Mouse (Mus musculus) embryonic facial prominence, embryonic 15.5 days (tissue): ENCODE data around the gene Optn. TPM values are rescaled to one million over a fixed set of nuclear protein-coding genes. Genes with fewer than 3 reads are reported as not detected.

Experiments used
- ATAC-seq: fragments of 200-750 bp; cut with Nextera tagmentation; 2 replicates; pipeline ENCODE4 v1.8.0; 2017; ENCODE audit warnings: low read depth, moderate TSS enrichment; ENCODE audit not compliant: insufficient number of reproducible peaks, low FRiP score, low TSS enrichment
- H3K27ac ChIP-seq: fragments of 300-500 bp; sonication (generic); replicated peaks from 2 replicates; pipeline ENCODE4 v1.5.1; 2015; ENCODE audit warnings: mild to moderate bottlenecking, inconsistent platforms
- H3K27me3 ChIP-seq: fragments of 300-500 bp; sonication (generic); 2 replicates; pipeline ENCODE4 v1.6.1; 2015; ENCODE audit warnings: inconsistent platforms
- H3K36me3 ChIP-seq: fragments of 300-500 bp; sonication (generic); 2 replicates; pipeline ENCODE4 v1.6.1; 2015; ENCODE audit warnings: mild to moderate bottlenecking, inconsistent platforms
- H3K4me1 ChIP-seq: fragments of 300-500 bp; sonication (generic); 2 replicates; pipeline ENCODE4 v1.6.1; 2015; ENCODE audit warnings: inconsistent platforms
- H3K4me2 ChIP-seq: fragments of 300-500 bp; sonication (generic); replicated peaks from 2 replicates; pipeline ENCODE4 v1.6.1; 2015; ENCODE audit warnings: mild to moderate bottlenecking, inconsistent platforms
- H3K4me3 ChIP-seq: fragments of 300-500 bp; sonication (generic); replicated peaks from 2 replicates; pipeline ENCODE4 v1.5.1; 2015; ENCODE audit warnings: mild to moderate bottlenecking, inconsistent platforms
- H3K9ac ChIP-seq: fragments of 300-500 bp; sonication (generic); 2 replicates; pipeline ENCODE4 v1.6.1; 2015; ENCODE audit warnings: inconsistent platforms
- H3K9me3 ChIP-seq: fragments of 300-500 bp; sonication (generic); replicated peaks from 2 replicates; pipeline ENCODE4 v1.6.1; 2016; ENCODE audit warnings: inconsistent platforms
- WGBS: fragments of 180-500 bp; shearing (Covaris S2); methylation state at CpG from one replicate; pipeline ENCODE4 v1.1.7; 2015; 5-methylcytosine and 5-hydroxymethylcytosine counted together
- polyA plus RNA-seq: library from polyadenylated mRNA; unstranded; fragments of >200 nt; fragmentation: Nextera tagmentation; extraction: Ambion mirVana; gene quantifications from 2 replicates; pipeline ENCODE4 v1.2.1, GENCODE M21; 2015

Optn gene
- polyA plus RNA-seq, 1 experiment from 2014 or later: 8.7 TPM

DNA sequence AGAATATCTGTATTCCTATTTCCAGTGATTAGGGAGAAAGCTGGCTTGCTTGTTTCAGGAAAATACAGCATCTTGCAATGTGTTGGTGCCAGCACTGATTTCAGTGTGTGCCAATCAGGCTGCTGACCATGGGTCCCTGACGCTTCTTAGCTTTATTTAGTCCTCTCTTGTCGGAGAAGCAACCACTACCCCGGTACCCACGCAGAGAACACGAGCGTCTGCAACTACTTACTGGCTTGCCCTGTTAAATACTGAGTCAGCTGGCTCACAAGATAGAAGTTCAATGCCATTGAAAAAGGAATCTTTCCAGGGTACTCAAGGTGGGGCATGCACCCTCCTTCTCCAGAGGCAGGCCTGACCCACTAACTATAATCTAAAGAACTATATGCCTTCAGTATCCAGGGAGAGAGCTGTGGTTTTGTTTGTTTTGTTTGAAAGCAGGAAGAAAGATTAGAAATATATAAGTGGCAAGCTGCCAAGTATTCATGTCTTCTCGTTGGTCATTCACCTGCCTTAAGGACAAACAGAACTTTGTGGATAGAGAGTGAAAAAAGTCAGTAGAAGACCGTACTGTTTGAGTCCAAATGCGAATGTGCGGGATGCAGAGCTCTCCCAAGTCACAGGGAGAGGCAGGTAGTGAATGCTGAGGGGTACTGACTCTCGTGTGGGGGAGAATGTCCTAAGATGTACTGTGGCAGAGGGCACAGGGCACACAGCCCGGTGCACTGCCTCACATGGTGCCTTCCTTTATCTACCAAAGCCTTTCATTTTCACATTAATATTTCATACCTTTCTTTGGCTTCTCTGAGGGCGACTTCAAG, 24.3 kb downstream of the Optn start:
- no peak for ATAC-seq
- H3K9me3 ChIP-seq: no peaks in the 10 kb centered on the region
- WGBS: 75% methylated on average over 13 of the region's 13 CpGs
- no peaks in the 10 kb centered on the region for H3K27me3 ChIP-seq
- no peak overlapping the region for H3K4me3 ChIP-seq
- H3K9ac ChIP-seq: no peak overlapping the region
- H3K4me1 ChIP-seq: no peaks in the 10 kb centered on the region
- no peaks in the 10 kb centered on the region for H3K36me3 ChIP-seq
- H3K27ac ChIP-seq: no peak overlapping the region
- H3K4me2 ChIP-seq: no peak overlapping the region

DNA sequence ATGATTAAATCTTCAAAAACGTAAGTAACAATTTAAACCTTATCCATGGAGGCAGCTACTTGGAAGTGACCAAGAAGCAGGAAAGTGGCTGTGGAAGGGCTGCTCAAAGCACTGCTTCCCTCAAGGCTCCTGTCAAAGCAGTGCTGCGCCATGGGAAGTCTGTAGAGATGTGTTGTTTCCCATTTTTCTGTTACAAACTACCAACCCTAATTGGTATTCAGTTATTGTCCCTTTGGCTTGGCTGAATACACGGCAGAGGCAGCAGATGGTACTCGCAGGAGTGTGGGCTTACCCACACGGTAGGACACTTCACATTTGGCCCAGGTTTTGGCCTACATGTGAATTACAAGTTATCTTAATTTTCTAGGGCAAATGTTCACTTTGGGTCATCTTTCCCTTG, 25.5 kb downstream of the Optn start:
- WGBS: 85% methylated on average over 5 of the region's 5 CpGs
- H3K4me1 ChIP-seq: no peaks in the 10 kb centered on the region
- no peak overlapping the region for H3K4me2 ChIP-seq
- H3K9ac ChIP-seq: no peak overlapping the region
- H3K9me3 ChIP-seq: no peaks in the 10 kb centered on the region
- no peaks in the 10 kb centered on the region for H3K27me3 ChIP-seq
- ATAC-seq: no peak
- H3K36me3 ChIP-seq: no peaks in the 10 kb centered on the region
- no peak overlapping the region for H3K4me3 ChIP-seq
- H3K27ac ChIP-seq: no peak overlapping the region

DNA sequence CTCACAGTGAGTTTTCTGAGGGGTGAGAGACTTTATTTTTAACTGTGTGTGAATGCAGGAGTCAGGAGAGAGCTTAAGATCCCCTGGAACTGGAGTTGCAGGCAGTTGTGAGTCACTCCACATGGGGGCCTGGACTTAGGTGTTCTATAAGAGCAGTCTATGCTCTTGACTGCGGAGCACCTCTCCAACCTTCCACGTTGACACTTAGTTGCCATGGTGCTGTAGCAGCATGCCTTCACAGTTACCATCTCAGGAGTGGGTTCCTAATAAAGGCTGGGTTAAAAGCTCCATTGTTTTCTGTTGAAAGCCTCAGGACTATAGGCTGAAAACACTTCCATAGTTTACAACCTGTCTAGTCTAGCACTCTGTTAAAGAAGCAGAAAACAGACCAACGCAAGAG, 26.5 kb downstream of the Optn start:
- H3K36me3 ChIP-seq: no peaks in the 10 kb centered on the region
- WGBS: 78% methylated on average over 3 of the region's 3 CpGs
- H3K4me2 ChIP-seq: no peak overlapping the region
- H3K4me1 ChIP-seq: no peaks in the 10 kb centered on the region
- ATAC-seq: no peak
- H3K27ac ChIP-seq: no peak overlapping the region
- H3K9ac ChIP-seq: no peak overlapping the region
- H3K9me3 ChIP-seq: no peaks in the 10 kb centered on the region
- H3K27me3 ChIP-seq: no peaks in the 10 kb centered on the region
- no peak overlapping the region for H3K4me3 ChIP-seq

DNA sequence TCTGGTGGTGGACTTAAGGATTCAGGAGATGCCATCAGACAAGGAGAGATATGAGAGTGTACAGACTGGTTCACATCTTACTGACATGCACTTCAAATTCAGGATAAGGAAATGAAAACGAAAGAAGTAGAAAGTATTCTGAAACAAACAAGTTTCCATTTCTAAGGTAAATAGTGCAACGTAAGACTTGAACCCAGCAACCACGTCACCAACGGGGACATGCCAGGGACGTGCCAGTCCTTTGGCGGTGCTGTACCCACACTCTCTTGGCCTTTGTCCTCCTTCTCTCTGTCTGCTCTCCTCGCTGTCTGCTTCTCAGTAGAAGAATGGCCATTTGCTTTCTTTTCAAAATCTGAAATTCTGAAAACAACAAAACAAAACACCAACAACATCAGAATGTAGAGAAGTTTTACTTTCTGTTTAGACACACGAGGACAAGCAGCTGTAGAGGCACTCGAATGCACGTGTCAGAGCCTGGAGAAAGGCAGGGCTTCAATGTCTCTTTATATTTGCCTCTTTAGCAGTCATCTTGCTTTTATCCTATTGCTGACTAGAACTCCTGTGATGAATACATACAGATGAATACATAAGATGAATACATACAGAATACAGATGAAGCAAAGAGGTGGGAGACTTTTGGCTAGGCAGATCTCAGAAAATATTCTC, 27.3 kb downstream of the Optn start:
- H3K9me3 ChIP-seq: no peaks in the 10 kb centered on the region
- no peaks in the 10 kb centered on the region for H3K4me1 ChIP-seq
- no peaks in the 10 kb centered on the region for H3K36me3 ChIP-seq
- no peak overlapping the region for H3K27ac ChIP-seq
- ATAC-seq: no peak
- H3K9ac ChIP-seq: no peak overlapping the region
- no peak overlapping the region for H3K4me2 ChIP-seq
- no peak overlapping the region for H3K4me3 ChIP-seq
- no peaks in the 10 kb centered on the region for H3K27me3 ChIP-seq
- 83% methylated on average over 10 of the region's 10 CpGs for WGBS

DNA sequence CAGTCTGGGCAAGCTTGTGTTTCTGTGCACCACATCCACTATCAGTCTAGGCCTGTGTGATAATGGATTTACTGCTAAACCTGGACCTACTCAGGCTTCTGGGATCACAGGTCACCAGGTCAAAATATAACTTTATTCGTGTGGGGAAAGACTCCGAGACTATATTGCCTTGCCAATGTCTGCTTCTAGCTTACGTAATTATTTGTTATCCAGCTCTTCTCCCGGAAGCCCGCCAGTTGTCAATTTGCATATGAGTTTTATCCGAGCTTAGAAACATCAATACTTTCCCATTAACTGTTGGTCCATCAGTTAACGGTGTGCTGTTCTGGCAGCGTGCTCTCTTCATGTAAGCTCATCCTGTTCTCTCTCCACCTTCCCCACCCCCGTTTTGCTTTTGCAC, 28.6 kb downstream of the Optn start:
- no peaks in the 10 kb centered on the region for H3K27me3 ChIP-seq
- no peak overlapping the region for H3K4me3 ChIP-seq
- WGBS: 85% methylated on average over 9 of the region's 9 CpGs
- no peak overlapping the region for H3K4me2 ChIP-seq
- no peak for ATAC-seq
- no peak overlapping the region for H3K9ac ChIP-seq
- no peaks in the 10 kb centered on the region for H3K4me1 ChIP-seq
- no peaks in the 10 kb centered on the region for H3K9me3 ChIP-seq
- H3K36me3 ChIP-seq: no peaks in the 10 kb centered on the region
- no peak overlapping the region for H3K27ac ChIP-seq

DNA sequence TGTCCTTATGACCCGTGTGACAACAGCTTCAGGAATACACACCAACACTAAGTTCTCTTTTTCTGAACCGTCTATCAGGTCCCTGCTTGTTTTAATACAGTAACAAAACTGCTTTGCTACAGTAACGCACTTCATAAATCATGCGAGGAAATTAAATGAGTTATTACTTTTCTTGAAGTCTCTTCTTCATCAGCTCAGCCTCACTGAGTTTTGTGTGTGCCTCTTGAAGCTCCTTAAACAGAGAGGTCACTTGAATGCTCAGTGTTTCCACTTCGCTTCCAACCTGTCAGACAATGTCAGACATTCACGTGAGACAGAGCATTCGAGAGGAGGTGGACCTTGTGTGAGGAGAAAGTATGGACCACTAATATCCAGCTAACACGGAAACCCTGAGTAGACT, 29.1 kb downstream of the Optn start:
- H3K4me1 ChIP-seq: no peaks in the 10 kb centered on the region
- H3K4me2 ChIP-seq: no peak overlapping the region
- H3K9ac ChIP-seq: no peak overlapping the region
- H3K4me3 ChIP-seq: no peak overlapping the region
- no peaks in the 10 kb centered on the region for H3K27me3 ChIP-seq
- H3K9me3 ChIP-seq: no peaks in the 10 kb centered on the region
- H3K36me3 ChIP-seq: no peaks in the 10 kb centered on the region
- no peak for ATAC-seq
- no peak overlapping the region for H3K27ac ChIP-seq
- 83% methylated on average over 8 of the region's 8 CpGs for WGBS

DNA sequence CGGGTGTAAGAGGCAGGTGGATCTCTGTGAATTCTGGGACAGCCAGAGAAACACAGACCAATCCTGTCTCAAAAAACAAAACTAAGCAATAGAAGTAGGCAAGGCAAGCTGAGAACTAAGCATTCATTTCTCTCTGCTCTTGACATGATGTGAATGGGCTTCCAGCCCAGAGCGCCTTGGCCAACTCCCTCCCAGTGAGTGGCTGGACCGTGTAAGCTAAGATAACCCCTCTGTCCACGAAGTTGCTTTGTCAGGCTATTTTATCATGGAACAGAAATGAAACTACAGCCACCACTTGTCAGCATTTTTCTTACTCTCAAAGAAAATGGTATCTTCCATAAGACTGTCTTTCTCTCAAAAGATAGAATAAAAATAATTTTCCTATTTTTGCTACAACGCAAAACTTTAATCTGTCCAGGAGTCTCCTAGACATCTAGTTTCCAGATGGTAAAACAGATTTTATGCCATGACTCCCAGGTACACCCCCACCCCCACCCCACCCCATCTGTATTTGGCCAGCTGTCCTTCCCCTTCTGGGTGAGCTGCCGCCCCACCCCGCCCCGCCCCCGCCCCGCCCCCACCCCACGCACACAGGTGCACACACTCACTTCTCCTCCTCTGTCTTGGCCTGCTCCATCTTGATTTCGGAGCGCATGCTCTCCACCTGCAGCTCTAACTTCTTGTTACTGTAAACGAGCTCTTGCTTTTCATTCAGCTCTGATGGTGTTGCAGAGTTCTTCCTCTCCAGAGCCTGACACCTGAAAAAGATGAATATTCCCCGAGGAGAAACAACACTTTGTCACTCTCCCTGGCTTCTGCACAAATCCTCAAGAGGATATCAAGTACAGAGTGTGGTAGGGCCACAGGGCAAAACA, 30.1 kb downstream of the Optn start:
- Histone ChIP-seq H3K4me3 (no peak overlapping the region), H3K9me3 (no peaks in the 10 kb centered on the region), H3K27me3 (no peaks in the 10 kb centered on the region), H3K27ac (no peak overlapping the region), H3K9ac (no peak overlapping the region), H3K4me2 (no peak overlapping the region), H3K4me1 (no peaks in the 10 kb centered on the region), H3K36me3 (no peaks in the 10 kb centered on the region)
- peak; percentile 41; the same call in 1 of the 2 replicates for ATAC-seq
- WGBS: 61% methylated on average over 15 of the region's 15 CpGs

DNA sequence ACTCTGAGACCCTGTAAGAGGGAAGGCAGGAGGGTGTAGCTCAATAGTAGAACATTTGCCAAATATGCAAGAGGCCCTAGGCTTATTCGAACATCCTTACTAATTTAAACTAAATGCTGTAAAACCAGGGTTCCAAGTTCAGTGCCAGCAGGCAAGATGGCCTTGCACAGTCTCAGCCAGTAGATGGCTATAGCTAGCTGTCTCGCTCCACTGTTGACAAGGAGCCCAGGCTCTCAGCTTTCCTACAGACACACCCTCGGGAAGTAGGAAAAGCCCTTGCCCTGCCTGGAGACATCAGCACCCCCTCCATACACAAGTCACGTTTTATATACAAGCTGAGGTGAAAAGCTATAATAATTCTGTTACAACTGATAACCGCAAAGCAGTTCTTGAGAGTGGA, 31.2 kb downstream of the Optn start:
- no peak overlapping the region for H3K27ac ChIP-seq
- no peaks in the 10 kb centered on the region for H3K36me3 ChIP-seq
- H3K4me1 ChIP-seq: no peaks in the 10 kb centered on the region
- no peaks in the 10 kb centered on the region for H3K27me3 ChIP-seq
- no peaks in the 10 kb centered on the region for H3K9me3 ChIP-seq
- 63% methylated on average over 5 of the region's 5 CpGs for WGBS
- no peak for ATAC-seq
- H3K9ac ChIP-seq: no peak overlapping the region
- H3K4me3 ChIP-seq: no peak overlapping the region
- H3K4me2 ChIP-seq: no peak overlapping the region

DNA sequence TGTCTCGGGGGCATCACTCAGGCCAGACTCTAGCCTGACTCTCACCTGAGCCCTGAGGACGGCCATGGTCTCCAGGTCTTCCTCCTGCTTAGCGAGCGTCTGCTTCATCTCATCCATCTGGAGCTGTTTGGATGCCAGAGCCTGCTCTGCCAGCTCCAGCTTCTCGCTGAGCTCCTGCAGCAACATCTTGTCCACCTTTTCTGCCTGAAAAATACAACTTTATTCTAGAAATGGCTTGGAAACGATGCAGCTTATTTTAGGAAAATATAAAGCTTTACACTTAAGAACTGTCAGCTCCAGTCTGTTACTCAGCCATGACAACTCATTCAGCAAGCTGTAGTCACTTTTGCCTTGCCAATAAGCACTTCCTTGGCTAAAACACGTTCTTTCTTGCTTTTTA, 32.6 kb downstream of the Optn start:
- H3K36me3 ChIP-seq: no peaks in the 10 kb centered on the region
- no peak overlapping the region for H3K4me3 ChIP-seq
- no peak overlapping the region for H3K4me2 ChIP-seq
- WGBS: 75% methylated on average over 7 of the region's 7 CpGs
- no peaks in the 10 kb centered on the region for H3K4me1 ChIP-seq
- no peaks in the 10 kb centered on the region for H3K9me3 ChIP-seq
- H3K27ac ChIP-seq: no peak overlapping the region
- no peak for ATAC-seq
- no peak overlapping the region for H3K9ac ChIP-seq
- H3K27me3 ChIP-seq: no peaks in the 10 kb centered on the region

DNA sequence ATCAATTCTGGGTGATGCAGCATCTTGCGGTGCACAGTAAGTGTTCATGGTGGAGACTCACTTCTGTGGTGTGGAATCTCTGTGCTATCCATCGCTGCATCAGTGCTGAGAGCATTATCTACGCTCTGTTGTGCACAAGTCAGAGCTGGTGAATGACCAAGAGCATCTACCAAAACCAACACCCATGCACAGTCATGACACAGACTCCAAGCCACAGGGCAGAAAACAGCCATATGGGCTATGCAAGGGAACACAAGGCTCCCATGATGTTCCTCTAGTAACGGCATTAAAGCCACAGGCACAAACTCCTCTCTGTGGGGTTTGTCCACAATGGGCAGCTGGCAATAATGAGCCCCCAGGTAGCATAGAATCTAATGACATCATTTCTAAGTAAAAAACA, 34.0 kb downstream of the Optn start:
- no peak overlapping the region for H3K27ac ChIP-seq
- H3K4me2 ChIP-seq: no peak overlapping the region
- no peak overlapping the region for H3K9ac ChIP-seq
- WGBS: 88% methylated on average over 4 of the region's 4 CpGs
- H3K27me3 ChIP-seq: no peaks in the 10 kb centered on the region
- H3K4me1 ChIP-seq: no peaks in the 10 kb centered on the region
- no peaks in the 10 kb centered on the region for H3K36me3 ChIP-seq
- H3K9me3 ChIP-seq: no peaks in the 10 kb centered on the region
- ATAC-seq: no peak
- H3K4me3 ChIP-seq: no peak overlapping the region

DNA sequence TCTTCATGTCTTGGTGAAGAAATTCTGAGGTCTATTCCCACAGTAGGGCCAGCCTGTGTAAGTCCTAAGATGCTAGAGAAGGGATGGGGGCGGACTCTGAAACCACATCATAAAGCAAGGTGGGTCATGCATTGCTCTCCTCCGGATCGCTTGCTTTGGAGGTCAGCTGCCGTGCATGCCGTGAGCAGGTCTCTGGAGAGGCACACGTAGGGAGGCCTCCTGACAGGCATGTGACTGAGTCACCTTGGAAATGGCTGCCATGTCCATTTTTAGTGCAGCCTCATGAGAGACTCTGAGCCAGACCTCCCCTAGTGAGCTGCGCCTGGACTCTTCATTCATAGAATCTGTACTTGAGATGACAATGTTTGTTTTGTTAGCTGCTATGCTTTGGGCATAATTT, 35.8 kb downstream of the Optn start:
- no peaks in the 10 kb centered on the region for H3K36me3 ChIP-seq
- WGBS: 83% methylated on average over 7 of the region's 7 CpGs
- H3K27ac ChIP-seq: no peak overlapping the region
- H3K9ac ChIP-seq: no peak overlapping the region
- no peak overlapping the region for H3K4me3 ChIP-seq
- H3K9me3 ChIP-seq: no peaks in the 10 kb centered on the region
- H3K4me2 ChIP-seq: no peak overlapping the region
- ATAC-seq: no peak
- no peaks in the 10 kb centered on the region for H3K27me3 ChIP-seq
- H3K4me1 ChIP-seq: no peaks in the 10 kb centered on the region
